Mouse (Mus musculus): Measurements from ENCODE around the gene Krt82. TPM values are rescaled to one million over a fixed set of nuclear protein-coding genes. Genes with fewer than 3 reads are reported as not detected.

Krt82 gene
- polyA plus RNA-seq, 1 experiment from 2014 or later, result not detected

- Histone ChIP-seq H3K4me1 (peaks cover 22% of the 10 kb centered on the region), H3K9ac (no peak overlapping the region), H3K4me3 (replicated peaks) (no peak overlapping the region), H3K27ac (no peak overlapping the region), H3K9me3 (replicated peaks) (no peaks in the 10 kb centered on the region), H3K27me3 (peaks cover 10% of the 10 kb centered on the region; the same call in 1 of the 2 replicates), H3K4me2 (no peak overlapping the region), H3K36me3 (no peaks in the 10 kb centered on the region)
- WGBS, result 31% methylated on average over 14 of the region's 14 CpGs
- ATAC-seq (replicated peaks; ENCODE audit: low FRiP score), result no peak; the same call in 1 of the 2 replicates
Measured at GRCm38 (mm10) chr15:101506896-101507758, 43.3 kb downstream of the Krt82 start.

- Histone ChIP-seq H3K27ac (no peak overlapping the region), H3K4me3 (replicated peaks) (no peak overlapping the region), H3K4me1 (peaks cover 9% of the 10 kb centered on the region; the same call in 1 of the 2 replicates), H3K36me3 (no peaks in the 10 kb centered on the region), H3K4me2 (no peak overlapping the region), H3K9me3 (replicated peaks) (no peaks in the 10 kb centered on the region), H3K9ac (no peak overlapping the region), H3K27me3 (no peaks in the 10 kb centered on the region)
- WGBS, result 84% methylated on average over 2 of the region's 2 CpGs
- no peak for ATAC-seq (replicated peaks; ENCODE audit: low FRiP score)
Measured at GRCm38 (mm10) chr15:101497181-101497580, 53.3 kb downstream of the Krt82 start.

GRCm38 (mm10) chr15:101495266-101495665 is 55.2 kb downstream of the Krt82 start:
- no peaks in the 10 kb centered on the region for H3K9me3 ChIP-seq (replicated peaks)
- no peak overlapping the region for H3K4me2 ChIP-seq
- H3K9ac ChIP-seq, result no peak overlapping the region
- no peak overlapping the region for H3K4me3 ChIP-seq (replicated peaks)
- H3K27me3 ChIP-seq, result no peaks in the 10 kb centered on the region
- peaks cover 9% of the 10 kb centered on the region; the same call in 1 of the 2 replicates for H3K4me1 ChIP-seq
- H3K27ac ChIP-seq, result no peak overlapping the region
- WGBS, result 67% methylated on average over 8 of the region's 8 CpGs
- no peaks in the 10 kb centered on the region for H3K36me3 ChIP-seq
- no peak for ATAC-seq (replicated peaks; ENCODE audit: low FRiP score)

GRCm38 (mm10) chr15:101494203-101494602 is 56.3 kb downstream of the Krt82 start:
- no peak for ATAC-seq (replicated peaks; ENCODE audit: low FRiP score)
- no peaks in the 10 kb centered on the region for H3K36me3 ChIP-seq
- H3K27ac ChIP-seq, result no peak overlapping the region
- no peak overlapping the region for H3K4me2 ChIP-seq
- peaks cover 9% of the 10 kb centered on the region; the same call in 1 of the 2 replicates for H3K4me1 ChIP-seq
- no peak overlapping the region for H3K9ac ChIP-seq
- no peak overlapping the region for H3K4me3 ChIP-seq (replicated peaks)
- no peaks in the 10 kb centered on the region for H3K27me3 ChIP-seq
- H3K9me3 ChIP-seq (replicated peaks), result no peaks in the 10 kb centered on the region
- 58% methylated on average over 1 of the region's 1 CpGs for WGBS

GRCm38 (mm10) chr15:101493713-101494112 is 56.8 kb downstream of the Krt82 start:
- Histone ChIP-seq H3K4me3 (replicated peaks) (no peak overlapping the region), H3K4me1 (peaks cover 9% of the 10 kb centered on the region; the same call in 1 of the 2 replicates), H3K9ac (no peak overlapping the region), H3K36me3 (no peaks in the 10 kb centered on the region), H3K27me3 (no peaks in the 10 kb centered on the region), H3K4me2 (no peak overlapping the region), H3K9me3 (replicated peaks) (no peaks in the 10 kb centered on the region), H3K27ac (no peak overlapping the region)
- 91% methylated on average over 6 of the region's 6 CpGs for WGBS
- no peak for ATAC-seq (replicated peaks; ENCODE audit: low FRiP score)

- Histone ChIP-seq H3K4me2 (no peak overlapping the region), H3K4me1 (peaks cover 9% of the 10 kb centered on the region; the same call in 1 of the 2 replicates), H3K9ac (no peak overlapping the region), H3K36me3 (no peaks in the 10 kb centered on the region), H3K27me3 (no peaks in the 10 kb centered on the region), H3K27ac (no peak overlapping the region), H3K9me3 (replicated peaks) (no peaks in the 10 kb centered on the region), H3K4me3 (replicated peaks) (no peak overlapping the region)
- no peak for ATAC-seq (replicated peaks; ENCODE audit: low FRiP score)
- WGBS, result 18% methylated on average over 8 of the region's 8 CpGs
Measured at GRCm38 (mm10) chr15:101492718-101493117, 57.7 kb downstream of the Krt82 start.

- no peak for ATAC-seq (replicated peaks; ENCODE audit: low FRiP score)
Measured at GRCm38 (mm10) chr15:101491431-101491830, 59.0 kb downstream of the Krt82 start, which contains the start of gene Krt83. Gene Krt83, minus strand, starts transcription at chr15:101491512.

More at GRCm38 (mm10) chr15:101491431-101491830, 59.0 kb downstream of the Krt82 start, which contains the start of gene Krt83:
- Histone ChIP-seq H3K9ac (no peak within 1 kb of the TSS), H3K27ac (no peak within 1 kb of the TSS), H3K4me3 (replicated peaks) (no peak within 1 kb of the TSS), H3K4me2 (no peak within 1 kb of the TSS), H3K9me3 (replicated peaks) (no peaks in the 10 kb centered on the region), H3K4me1 (peaks cover 9% of the 10 kb centered on the region; the same call in 1 of the 2 replicates), H3K27me3 (no peaks in the 10 kb centered on the region), H3K36me3 (no peaks in the 10 kb centered on the region)
- 52% methylated on average over 6 of the region's 6 CpGs for WGBS

Small RNA genes lying within 50 kb of the gene (microRNA-seq; reads per million reads assigned to microRNA genes)
- gene Gm44393 (not detected), gene Gm44460 (not detected)

Other genes with a start within 250 kb of the Krt82 start
- gene Krt80, start 180.5 kb downstream of the Krt82 start, polyA plus RNA-seq (2015; fragmentation: Nextera tagmentation; extraction: Ambion mirVana), result 1.6 and 2.3 TPM in 2 replicates
- gene Krt7, start 139.6 kb downstream of the Krt82 start, polyA plus RNA-seq (2015; fragmentation: Nextera tagmentation; extraction: Ambion mirVana), result 69.4 and 73.4 TPM in 2 replicates
- not detected in 2 replicates for gene Krt87, start 111.9 kb downstream of the Krt82 start, polyA plus RNA-seq (2015; fragmentation: Nextera tagmentation; extraction: Ambion mirVana)
- gene Krt88, start 102.9 kb downstream of the Krt82 start, polyA plus RNA-seq (2015; fragmentation: Nextera tagmentation; extraction: Ambion mirVana), result 0.17 and 0.18 TPM in 2 replicates
- not detected in 2 replicates for gene Krt81, start 86.9 kb downstream of the Krt82 start, polyA plus RNA-seq (2015; fragmentation: Nextera tagmentation; extraction: Ambion mirVana)
- not detected in 2 replicates for gene Krt86, start 77.2 kb downstream of the Krt82 start, polyA plus RNA-seq (2015; fragmentation: Nextera tagmentation; extraction: Ambion mirVana)
- not detected in 2 replicates for gene Krt83, start 59.2 kb downstream of the Krt82 start, polyA plus RNA-seq (2015; fragmentation: Nextera tagmentation; extraction: Ambion mirVana)
- not detected in 2 replicates for gene Gm49425, start 33.4 kb downstream of the Krt82 start, polyA plus RNA-seq (2015; fragmentation: Nextera tagmentation; extraction: Ambion mirVana)
- gene Krt84, start 17.8 kb downstream of the Krt82 start, polyA plus RNA-seq (2015; fragmentation: Nextera tagmentation; extraction: Ambion mirVana), result 0.31 TPM in 1 of 2 replicates, not detected in the other
- 0.08 and 0.32 TPM in 2 replicates for gene Krt90, start 12.3 kb upstream of the Krt82 start, polyA plus RNA-seq (2015; fragmentation: Nextera tagmentation; extraction: Ambion mirVana)
- 0.21 and 0.27 TPM in 2 replicates for gene Krt75, start 23.2 kb upstream of the Krt82 start, polyA plus RNA-seq (2015; fragmentation: Nextera tagmentation; extraction: Ambion mirVana)
- gene Gm5414, start 77.5 kb upstream of the Krt82 start, polyA plus RNA-seq (2015; fragmentation: Nextera tagmentation; extraction: Ambion mirVana), result not detected in 2 replicates
- not detected in 2 replicates for gene Gm5478, start 96.7 kb upstream of the Krt82 start, polyA plus RNA-seq (2015; fragmentation: Nextera tagmentation; extraction: Ambion mirVana)
- not detected in 2 replicates for gene Krt6b, start 129.6 kb upstream of the Krt82 start, polyA plus RNA-seq (2015; fragmentation: Nextera tagmentation; extraction: Ambion mirVana)
- 0.62 and 3.8 TPM in 2 replicates for gene Krt6a, start 143.6 kb upstream of the Krt82 start, polyA plus RNA-seq (2015; fragmentation: Nextera tagmentation; extraction: Ambion mirVana)
- gene Krt5, start 162.2 kb upstream of the Krt82 start, polyA plus RNA-seq (2015; fragmentation: Nextera tagmentation; extraction: Ambion mirVana), result 3.2 and 5.1 TPM in 2 replicates
- gene Krt71, start 192.4 kb upstream of the Krt82 start, polyA plus RNA-seq (2015; fragmentation: Nextera tagmentation; extraction: Ambion mirVana), result not detected in 2 replicates
- not detected in 2 replicates for gene Krt72, start 235.8 kb upstream of the Krt82 start, polyA plus RNA-seq (2015; fragmentation: Nextera tagmentation; extraction: Ambion mirVana)

Measured in kidney, embryonic 15.5 days (tissue).